Mouse (Mus musculus): Measurements from ENCODE around the gene Syce2. TPM values are rescaled to one million over a fixed set of nuclear protein-coding genes. Genes with fewer than 3 reads are reported as not detected.

Gene Syce2
- total and polyA plus RNA-seq, 3 experiments, result 0.54 TPM; not detected in 2

GRCm38 (mm10) chr8:84839411-84839810 is 32.5 kb upstream of the Syce2 start:
- H3K36me3 ChIP-seq (replicated peaks in 1 of 2; ENCODE audit: control insufficient read depth in 1 of 2, insufficient read depth in 1 of 2, low read length in 1 of 2), result peaks cover 72 to 81% of the 10 kb centered on the region in 2 experiments
- in situ Hi-C loops (cut with MboI; ENCODE audit: low pct_ligation_motif_present, low pct_unique_long_range_greater_than_20kb, low sequenced_read_pairs) (no loop called here), dilution Hi-C loops (cut with MboI; ENCODE audit: extremely low pct_ligation_motif_present, extremely low pct_unique_long_range_greater_than_20kb, low sequenced_read_pairs) (no loop called here)
- peaks cover 10 to 78% of the 10 kb centered on the region in 2 experiments for H3K4me1 ChIP-seq (ENCODE audit: control insufficient read depth in 1 of 2, insufficient read depth in 2 of 2)
- no peak for DNase-seq (ENCODE audit: extremely low read depth)
- peak overlapping the region; percentile 78 to 85 (median 83) for H3K4me3 ChIP-seq (replicated peaks in 1 of 3; ENCODE audit: low read depth in 2 of 3, low read length in 2 of 3, poor library complexity in 1 of 3)
- H3K4me2 ChIP-seq (ENCODE audit: insufficient read depth, low read depth, poor library complexity, severe bottlenecking), result peak overlapping the region; percentile 94
- H3K9me3 ChIP-seq (replicated peaks; ENCODE audit: low read length), result no peaks in the 10 kb centered on the region
- peak overlapping the region; percentile 87 for H3K9ac ChIP-seq (ENCODE audit: insufficient read depth, low read depth)
- H3K79me2 ChIP-seq (replicated peaks; ENCODE audit: control insufficient read depth, extremely low read depth, insufficient read depth, poor library complexity, severe bottlenecking), result peaks cover 29% of the 10 kb centered on the region
- no peaks in the 10 kb centered on the region for H3K27me3 ChIP-seq (replicated peaks)
- no peak for TF ChIP-seq ELF1 (IDR thresholded peaks at IDR 0.05; ENCODE audit: low read depth, low read length)
- no peak for TF ChIP-seq EP300 (IDR thresholded peaks at IDR 0.05; ENCODE audit: low read length)
- TF ChIP-seq RCOR1 (conservative IDR thresholded peaks at IDR 0.05; ENCODE audit: low read depth, low read length), result no peak
- no peak for TF ChIP-seq SMC3 (IDR thresholded peaks at IDR 0.05; ENCODE audit: low read depth, low read length)
- no peak for TF ChIP-seq MAX (IDR thresholded peaks at IDR 0.05; ENCODE audit: low read length)
- no peak for TF ChIP-seq CTCF (conservative IDR thresholded peaks at IDR 0.05 in 1 of 2, IDR thresholded peaks at IDR 0.05 in 1 of 2; ENCODE audit: low read depth in 2 of 2, low read length in 2 of 2)
- TF ChIP-seq ZNF384 (IDR thresholded peaks at IDR 0.05; ENCODE audit: low read depth, low read length), result no peak
- TF ChIP-seq PAX5 (IDR thresholded peaks at IDR 0.05; ENCODE audit: low read length), result no peak
- TF ChIP-seq IRF4 (IDR thresholded peaks at IDR 0.05; ENCODE audit: low read depth, low read length), result no peak
- TF ChIP-seq TBP (conservative IDR thresholded peaks at IDR 0.05; ENCODE audit: low read depth, low read length), result no peak
- TF ChIP-seq JUND (conservative IDR thresholded peaks at IDR 0.05; ENCODE audit: low read depth, low read length), result no peak
- no peak for TF ChIP-seq ZMIZ1 (IDR thresholded peaks at IDR 0.05; ENCODE audit: low read depth, low read length)
- no peak for TF ChIP-seq ZKSCAN1 (IDR thresholded peaks at IDR 0.05; ENCODE audit: borderline replicate concordance, low read depth, low read length)
- no peak for TF ChIP-seq MXI1 (IDR thresholded peaks at IDR 0.05; ENCODE audit: low read depth, low read length)
- TF ChIP-seq MAZ (IDR thresholded peaks at IDR 0.05; ENCODE audit: low read depth, low read length), result no peak
- no peak for TF ChIP-seq USF2 (conservative IDR thresholded peaks at IDR 0.05; ENCODE audit: low read depth, low read length)
- no peak overlapping the region; the same call in 1 of the 2 replicates for H3K27ac ChIP-seq (ENCODE audit: insufficient read depth, low read depth)

GRCm38 (mm10) chr8:84839875-84840247 is 32.0 kb upstream of the Syce2 start:
- Histone ChIP-seq H3K27me3 (replicated peaks) (no peaks in the 10 kb centered on the region), H3K9me3 (replicated peaks; ENCODE audit: low read length) (no peaks in the 10 kb centered on the region), H3K4me3 (replicated peaks in 1 of 3; ENCODE audit: low read depth in 2 of 3, low read length in 2 of 3, poor library complexity in 1 of 3) (peak overlapping the region; percentile 78 to 85 (median 83)), H3K4me2 (ENCODE audit: insufficient read depth, low read depth, poor library complexity, severe bottlenecking) (peak overlapping the region; percentile 94), H3K36me3 (replicated peaks in 1 of 2; ENCODE audit: control insufficient read depth in 1 of 2, insufficient read depth in 1 of 2, low read length in 1 of 2) (peaks cover 72 to 81% of the 10 kb centered on the region in 2 experiments), H3K79me2 (replicated peaks; ENCODE audit: control insufficient read depth, extremely low read depth, insufficient read depth, poor library complexity, severe bottlenecking) (peaks cover 32% of the 10 kb centered on the region), H3K27ac (ENCODE audit: insufficient read depth, low read depth) (peak overlapping the region; percentile 77), H3K9ac (ENCODE audit: insufficient read depth, low read depth) (peak overlapping the region; percentile 87), H3K4me1 (ENCODE audit: control insufficient read depth in 1 of 2, insufficient read depth in 2 of 2) (peaks cover 14 to 78% of the 10 kb centered on the region in 2 experiments)
- TF ChIP-seq GABPA (IDR thresholded peaks at IDR 0.05; ENCODE audit: insufficient replicate concordance, low read depth, low read length), result no peak
- TF ChIP-seq CHD2 (IDR thresholded peaks at IDR 0.05; ENCODE audit: low read length), result no peak
- no peak for TF ChIP-seq KAT2A (IDR thresholded peaks at IDR 0.05; ENCODE audit: insufficient replicate concordance, low read length)
- no peak for TF ChIP-seq TCF12 (IDR thresholded peaks at IDR 0.05; ENCODE audit: low read depth, low read length)
- peak; percentile 49; the same call in 1 of the 2 replicates for TF ChIP-seq CHD1 (IDR thresholded peaks at IDR 0.05; ENCODE audit: low read depth, low read length)
- no peak for TF ChIP-seq POLR2AphosphoS2 (IDR thresholded peaks at IDR 0.05; ENCODE audit: low read depth, low read length)
- TF ChIP-seq MAFK (IDR thresholded peaks at IDR 0.05; ENCODE audit: insufficient replicate concordance, low read length), result peak; percentile 97
- DNase-seq (ENCODE audit: extremely low read depth), result no peak
- dilution Hi-C loops (cut with MboI; ENCODE audit: extremely low pct_ligation_motif_present, extremely low pct_unique_long_range_greater_than_20kb, low sequenced_read_pairs) (no loop called here), in situ Hi-C loops (cut with MboI; ENCODE audit: low pct_ligation_motif_present, low pct_unique_long_range_greater_than_20kb, low sequenced_read_pairs) (no loop called here)

Data from CH12.LX (cell line).